Mouse (Mus musculus) bone marrow macrophage, adult 2 months (primary cell): Measurements from ENCODE around the gene Trex1.

Experiments
- CTCF ChIP-seq: IDR thresholded peaks from 2 replicates; pipeline ENCODE4 v1.5.1; 2012; ENCODE audit warnings: low read depth, mild to moderate bottlenecking, low read length, moderate library complexity
- POLR2A ChIP-seq: IDR thresholded peaks from 2 replicates; pipeline ENCODE4 v1.6.1; 2012; ENCODE audit warnings: mild to moderate bottlenecking, low read depth, low read length, borderline replicate concordance

DNA sequence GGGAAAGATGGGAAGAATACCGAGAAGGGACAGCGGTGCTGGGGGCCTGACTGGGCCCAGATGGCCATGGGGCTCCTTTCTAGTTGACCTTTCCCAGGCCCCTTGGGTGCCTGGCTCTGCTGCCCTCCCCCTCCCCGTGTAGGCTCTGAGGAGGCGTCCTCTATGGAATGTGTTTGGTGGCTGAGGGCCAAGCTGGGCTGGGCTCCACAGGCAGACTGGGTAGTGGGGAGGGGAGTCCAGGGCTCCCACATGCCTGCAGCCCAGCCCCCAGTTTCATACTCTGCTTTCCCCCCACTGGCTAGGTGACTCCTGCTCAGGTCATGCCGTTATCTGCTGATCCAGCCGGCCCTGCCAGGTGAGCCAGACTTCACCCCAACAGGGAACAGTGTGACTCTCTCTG, 39.4 kb upstream of the Trex1 start:
- TF ChIP-seq POLR2A (no peak), CTCF (no peak)
